Mouse (Mus musculus) hindbrain, embryonic 14.5 days (tissue): ENCODE results near the gene Mpv17l2. TPM values are rescaled to one million over a fixed set of nuclear protein-coding genes. Genes with fewer than 3 reads are reported as not detected.

Experiments used
- ATAC-seq: fragments of 200-750 bp; cut with Nextera tagmentation; 2 replicates; pipeline ENCODE4 v1.8.0; 2017; ENCODE audit warnings: moderate number of reproducible peaks, mild to moderate bottlenecking, moderate TSS enrichment, moderate library complexity; ENCODE audit not compliant: low FRiP score
- DNase-seq: peaks from one replicate; pipeline ENCODE4 v3.0.0-alpha.2; 2015; ENCODE audit warnings: low spot score
- H3K27ac ChIP-seq: fragments of 300-500 bp; sonication (generic); 2 replicates; pipeline ENCODE4 v1.5.1; 2014; ENCODE audit warnings: mild to moderate bottlenecking, moderate library complexity
- H3K27me3 ChIP-seq: fragments of 300-500 bp; sonication (generic); 2 replicates; pipeline ENCODE4 v1.6.1; 2014; ENCODE audit warnings: mild to moderate bottlenecking, low read length, mixed read lengths; ENCODE audit not compliant: control insufficient read depth, insufficient read depth
- H3K36me3 ChIP-seq: fragments of 300-500 bp; sonication (generic); replicated peaks from 2 replicates; pipeline ENCODE4 v1.6.1; 2014; ENCODE audit not compliant: control insufficient read depth, insufficient read depth
- H3K4me1 ChIP-seq: fragments of 300-500 bp; sonication (generic); replicated peaks from 2 replicates; pipeline ENCODE4 v1.6.1; 2014; ENCODE audit warnings: antibody characterized with exemption, low read length, mixed read lengths; ENCODE audit not compliant: control insufficient read depth, insufficient read depth
- H3K4me2 ChIP-seq: fragments of 300-500 bp; sonication (generic); replicated peaks from 2 replicates; pipeline ENCODE4 v1.6.1; 2014; ENCODE audit warnings: mild to moderate bottlenecking, moderate library complexity
- H3K4me3 ChIP-seq: fragments of 300-500 bp; sonication (generic); replicated peaks from 2 replicates; pipeline ENCODE4 v1.5.1; 2014; ENCODE audit warnings: mild to moderate bottlenecking, low read length
- H3K9ac ChIP-seq: fragments of 300-500 bp; sonication (generic); 2 replicates; pipeline ENCODE4 v1.6.1; 2014
- H3K9me3 ChIP-seq: fragments of 300-500 bp; sonication (generic); 2 replicates; pipeline ENCODE4 v1.6.1; 2016; ENCODE audit warnings: low read length; ENCODE audit not compliant: control insufficient read depth
- WGBS: fragments of 180-500 bp; shearing (Covaris S2); extraction: QIAGEN DNeasy Blood & Tissue Kit; methylation state at CpG from one replicate; pipeline ENCODE4 v1.1.7; 2014; 5-methylcytosine and 5-hydroxymethylcytosine counted together
- polyA plus RNA-seq: library from polyadenylated mRNA; unstranded; fragments of >200 nt; fragmentation: Nextera tagmentation; extraction: Ambion mirVana; gene quantifications from 2 replicates; pipeline ENCODE4 v1.2.1, GENCODE M21; 2014

The Mpv17l2 gene
- polyA plus RNA-seq, 1 experiment from 2014 or later, result 43.5 TPM

DNA sequence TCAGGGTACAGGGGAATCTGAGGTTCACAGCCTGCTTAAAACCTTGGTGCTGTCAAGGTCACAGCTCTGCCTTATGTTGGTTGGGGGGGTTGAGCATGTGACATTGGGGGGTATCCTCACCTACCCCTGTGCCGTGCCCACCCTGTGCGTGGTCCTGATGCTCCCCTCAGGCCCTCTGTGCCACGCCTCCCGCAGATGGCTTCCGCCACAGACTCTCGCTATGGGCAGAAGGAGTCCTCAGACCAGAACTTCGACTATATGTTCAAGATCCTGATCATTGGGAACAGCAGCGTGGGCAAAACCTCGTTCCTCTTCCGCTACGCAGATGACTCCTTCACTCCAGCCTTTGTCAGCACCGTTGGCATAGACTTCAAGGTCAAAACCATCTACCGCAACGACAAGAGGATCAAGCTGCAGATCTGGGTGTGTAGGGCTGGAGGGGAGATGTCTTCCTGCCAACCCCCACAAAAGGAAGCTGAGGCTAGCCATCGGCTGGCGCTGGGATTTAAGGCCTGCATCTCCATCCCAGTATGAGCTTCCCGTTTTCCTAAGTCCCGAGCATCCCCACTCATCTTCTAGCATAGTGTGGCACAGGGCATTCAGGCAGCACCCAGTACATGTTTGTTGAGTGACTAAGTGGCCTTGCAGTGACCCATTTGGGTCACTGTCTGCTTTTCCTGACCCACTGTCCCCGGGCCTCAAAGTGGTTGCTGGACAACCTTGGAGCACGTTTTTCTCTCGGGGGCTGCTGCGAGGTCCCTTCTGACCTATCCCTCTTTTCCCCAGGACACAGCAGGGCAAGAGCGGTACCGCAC is 4.9 kb downstream of the Mpv17l2 start:
- Histone ChIP-seq H3K4me2 (peak overlapping the region; percentile 87), H3K27ac (peak overlapping the region; percentile 92; the same call in 1 of the 2 replicates), H3K9ac (peak overlapping the region; percentile 81), H3K27me3 (no peaks in the 10 kb centered on the region), H3K9me3 (no peaks in the 10 kb centered on the region), H3K36me3 (peaks cover 29% of the 10 kb centered on the region), H3K4me1 (peaks cover 25% of the 10 kb centered on the region), H3K4me3 (peak overlapping the region; percentile 63)
- ATAC-seq (no peak), DNase-seq (no peak)
- 82% methylated on average over 24 of the region's 24 CpGs for WGBS

DNA sequence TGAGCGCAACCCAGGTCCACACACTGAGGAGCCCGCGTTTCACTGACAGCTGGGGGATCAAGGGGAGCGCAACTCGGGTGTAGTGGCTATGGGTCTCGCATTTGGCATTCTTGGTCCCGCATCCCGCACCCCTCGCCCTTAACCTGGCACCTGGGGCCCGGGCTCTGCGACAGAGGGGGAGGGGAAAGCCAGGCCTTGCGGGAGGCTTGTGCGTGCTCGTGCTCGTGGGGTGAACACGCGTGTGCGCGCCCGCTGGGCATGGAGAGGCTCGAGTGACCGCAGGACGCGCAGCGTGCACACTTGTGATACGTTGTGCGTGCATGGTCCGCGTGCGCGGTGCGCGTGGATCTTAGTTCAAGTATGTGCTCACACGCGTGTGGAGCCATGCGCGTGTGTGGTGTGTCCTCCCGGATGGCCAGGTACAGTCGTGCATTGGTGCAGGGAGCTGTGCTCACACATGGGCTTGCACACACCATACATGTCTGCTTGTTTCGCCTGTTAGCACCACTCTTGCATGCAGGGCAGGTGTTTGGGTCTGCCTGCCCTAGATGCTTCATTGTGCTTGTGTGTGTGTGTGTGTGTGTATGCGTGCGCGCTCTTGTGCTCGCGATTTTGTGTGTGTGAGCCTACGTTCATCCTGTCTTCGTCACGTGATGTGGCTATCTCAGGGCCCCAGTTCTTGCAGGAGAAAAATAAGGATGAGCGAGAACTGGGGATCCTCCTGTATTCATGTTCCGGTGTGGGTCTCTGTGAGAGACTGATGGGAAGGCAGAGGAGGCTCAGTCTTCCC is 5.7 kb downstream of the Mpv17l2 start:
- Histone ChIP-seq H3K36me3 (peaks cover 29% of the 10 kb centered on the region), H3K9me3 (no peaks in the 10 kb centered on the region), H3K9ac (peak overlapping the region; percentile 81), H3K4me3 (peak overlapping the region; percentile 63), H3K27ac (peak overlapping the region; percentile 92), H3K27me3 (no peaks in the 10 kb centered on the region), H3K4me2 (peak overlapping the region; percentile 87), H3K4me1 (peaks cover 22% of the 10 kb centered on the region)
- DNase-seq (peak; percentile 77), ATAC-seq (peak; percentile 53)
- 12% methylated on average over 50 of the region's 50 CpGs for WGBS

DNA sequence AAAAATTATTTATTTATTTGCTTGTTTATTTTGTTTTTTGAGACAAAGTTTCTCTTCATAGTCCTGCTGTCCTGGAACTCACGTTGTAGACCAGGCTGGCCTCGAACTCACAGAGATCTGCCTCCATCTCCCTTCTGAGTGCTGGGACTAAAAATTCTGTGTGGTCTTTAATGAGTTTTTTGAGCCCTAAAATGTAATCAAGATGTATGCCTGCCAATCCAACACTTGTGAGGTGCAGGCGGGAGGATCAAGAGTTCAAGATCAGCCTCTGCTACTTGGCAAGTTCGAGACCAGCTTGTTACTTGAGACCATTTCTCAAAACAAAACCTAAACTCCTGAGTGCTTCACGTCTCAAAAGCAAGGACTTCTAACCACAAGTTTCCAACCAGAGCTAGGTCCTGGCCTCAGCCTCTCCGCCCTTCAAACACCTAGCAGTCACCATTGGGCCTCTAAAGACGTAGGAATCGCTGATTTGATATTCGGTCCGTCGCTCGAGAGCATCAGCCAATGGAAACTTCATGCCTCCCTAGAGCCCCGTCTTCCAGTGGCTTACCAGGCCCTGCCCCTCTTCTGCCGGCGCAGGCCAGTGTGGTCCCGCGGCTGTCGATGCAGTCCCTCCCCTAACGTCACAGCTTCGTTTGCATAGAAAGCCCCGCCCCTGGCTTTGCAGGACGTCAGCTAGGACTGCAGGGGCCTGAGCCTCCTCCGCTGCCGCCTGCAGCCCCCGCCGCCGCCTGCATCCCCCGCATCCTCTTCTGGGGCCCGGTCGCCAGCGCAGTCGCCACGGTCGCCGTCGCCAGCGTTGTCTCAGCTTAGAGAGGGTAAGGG is 6.5 kb downstream of the Mpv17l2 start, which contains the start of gene Rab3a:
Rab3a (plus strand) TSS at position 637 of the 828 bp plus-strand sequence.
- Histone ChIP-seq H3K9ac (peak within 1 kb of the TSS; percentile 81), H3K27ac (peak within 1 kb of the TSS; percentile 92), H3K4me2 (peak within 1 kb of the TSS; percentile 87), H3K4me1 (peaks cover 14% of the 10 kb centered on the region), H3K9me3 (no peaks in the 10 kb centered on the region), H3K36me3 (peaks cover 29% of the 10 kb centered on the region), H3K4me3 (peak within 1 kb of the TSS; percentile 63), H3K27me3 (no peaks in the 10 kb centered on the region)
- DNase-seq (peak; percentile 95), ATAC-seq (peak; percentile 97)
- 7% methylated on average over 37 of the region's 37 CpGs for WGBS

DNA sequence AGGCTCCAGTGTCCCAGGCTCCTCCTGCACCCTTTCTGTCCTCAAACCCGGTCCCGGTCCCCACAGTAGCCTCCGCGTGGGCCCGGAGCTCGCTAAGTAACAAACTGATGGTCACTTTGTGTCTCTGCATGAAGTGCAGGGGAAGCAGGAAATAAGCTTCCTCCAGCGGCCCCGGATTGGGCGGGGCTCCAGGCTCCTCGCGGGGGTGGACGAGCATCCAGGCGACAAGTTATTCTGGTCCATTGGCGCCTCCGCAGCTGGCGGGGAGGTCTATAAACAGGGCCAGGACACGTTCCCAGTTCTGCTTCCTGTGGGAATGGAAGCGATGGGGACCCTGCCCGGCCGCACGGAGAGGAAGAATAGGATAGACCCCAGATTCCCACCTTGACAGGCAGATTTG is 7.6 kb downstream of the Mpv17l2 start:
- ATAC-seq, result no peak
- DNase-seq, result no peak
- Histone ChIP-seq H3K4me3 (no peak overlapping the region), H3K4me1 (peaks cover 10% of the 10 kb centered on the region), H3K9ac (no peak overlapping the region), H3K27ac (no peak overlapping the region), H3K27me3 (no peaks in the 10 kb centered on the region), H3K4me2 (no peak overlapping the region), H3K9me3 (no peaks in the 10 kb centered on the region), H3K36me3 (peaks cover 23% of the 10 kb centered on the region)
- WGBS, result 31% methylated on average over 21 of the region's 21 CpGs

DNA sequence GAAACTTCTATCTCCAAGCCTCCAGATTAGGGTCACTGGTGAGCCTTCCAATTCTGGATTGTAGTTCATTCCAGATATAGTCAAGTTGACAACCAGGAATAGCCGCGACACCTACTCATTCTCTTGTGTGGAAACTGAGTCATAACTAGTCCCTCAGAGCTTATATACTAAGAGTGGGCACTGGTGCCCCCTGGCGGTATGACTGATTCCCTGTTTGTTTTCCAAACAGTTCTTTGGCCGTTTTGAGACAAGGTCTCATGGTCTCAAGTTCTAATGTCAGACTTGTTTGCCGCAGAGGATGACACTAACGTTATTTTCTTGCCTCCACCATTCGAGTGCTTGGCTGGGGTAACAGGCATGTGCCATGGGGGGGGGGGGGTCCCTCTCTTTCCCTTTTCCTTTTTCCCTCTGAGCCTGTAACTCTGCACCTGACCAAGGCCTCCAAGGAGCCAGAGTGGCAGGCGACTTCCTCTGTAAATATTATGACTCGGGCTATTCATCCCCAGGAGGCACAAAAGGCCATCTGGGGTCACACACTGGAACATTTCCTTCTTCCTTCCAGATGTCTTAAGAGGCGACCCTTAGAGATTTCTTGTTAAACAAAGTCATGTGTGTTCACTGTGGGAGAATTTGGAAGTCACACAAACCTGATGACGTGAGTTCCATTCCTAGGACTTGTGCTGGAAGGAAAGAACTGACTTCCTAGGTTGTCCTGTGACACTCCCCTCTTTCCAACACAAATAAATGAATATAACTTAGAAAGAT is 8.6 kb downstream of the Mpv17l2 start:
- DNase-seq, result peak; percentile 81
- Histone ChIP-seq H3K4me3 (no peak overlapping the region), H3K9me3 (no peaks in the 10 kb centered on the region), H3K4me2 (no peak overlapping the region), H3K4me1 (peaks cover 10% of the 10 kb centered on the region), H3K36me3 (peaks cover 14% of the 10 kb centered on the region), H3K27ac (no peak overlapping the region), H3K27me3 (peaks cover 8% of the 10 kb centered on the region; the same call in 1 of the 2 replicates), H3K9ac (no peak overlapping the region)
- ATAC-seq, result no peak
- 43% methylated on average over 11 of the region's 11 CpGs for WGBS

DNA sequence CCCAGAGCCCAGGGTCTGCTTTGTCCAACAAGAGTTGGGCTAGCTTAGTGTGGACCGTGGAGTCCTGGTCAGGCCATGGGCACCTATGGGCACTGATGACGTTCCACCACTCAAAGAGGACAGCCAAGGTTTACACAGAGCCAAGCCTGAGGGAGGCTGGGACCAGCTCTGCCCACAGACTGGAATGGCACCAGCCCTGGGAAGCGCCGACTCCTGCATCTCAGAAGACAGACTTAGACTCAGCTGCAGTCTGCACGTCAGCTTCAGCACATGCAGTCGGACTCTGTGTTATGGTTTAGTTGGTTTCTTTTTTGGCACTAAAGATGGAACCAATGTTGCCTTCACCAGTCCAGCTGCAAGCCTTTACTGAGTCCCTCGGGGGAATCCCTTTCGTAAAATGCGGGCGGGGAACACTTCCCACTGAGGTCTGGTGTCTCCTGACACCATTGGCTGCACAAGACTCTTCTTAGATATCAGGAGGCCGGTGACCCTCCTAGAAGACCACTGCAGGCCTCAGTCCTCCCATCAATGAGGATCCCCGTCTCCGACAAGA is 10.5 kb downstream of the Mpv17l2 start:
- 85% methylated on average over 13 of the region's 13 CpGs for WGBS
- no peak overlapping the region for H3K9ac ChIP-seq
- H3K27me3 ChIP-seq, result peaks cover 24% of the 10 kb centered on the region
- no peak overlapping the region for H3K27ac ChIP-seq
- H3K36me3 ChIP-seq, result no peaks in the 10 kb centered on the region
- peaks cover 3% of the 10 kb centered on the region; the same call in 1 of the 2 replicates for H3K4me1 ChIP-seq
- no peak overlapping the region for H3K4me2 ChIP-seq
- H3K9me3 ChIP-seq, result no peaks in the 10 kb centered on the region
- no peak overlapping the region for H3K4me3 ChIP-seq
- ATAC-seq (no peak), DNase-seq (no peak)

DNA sequence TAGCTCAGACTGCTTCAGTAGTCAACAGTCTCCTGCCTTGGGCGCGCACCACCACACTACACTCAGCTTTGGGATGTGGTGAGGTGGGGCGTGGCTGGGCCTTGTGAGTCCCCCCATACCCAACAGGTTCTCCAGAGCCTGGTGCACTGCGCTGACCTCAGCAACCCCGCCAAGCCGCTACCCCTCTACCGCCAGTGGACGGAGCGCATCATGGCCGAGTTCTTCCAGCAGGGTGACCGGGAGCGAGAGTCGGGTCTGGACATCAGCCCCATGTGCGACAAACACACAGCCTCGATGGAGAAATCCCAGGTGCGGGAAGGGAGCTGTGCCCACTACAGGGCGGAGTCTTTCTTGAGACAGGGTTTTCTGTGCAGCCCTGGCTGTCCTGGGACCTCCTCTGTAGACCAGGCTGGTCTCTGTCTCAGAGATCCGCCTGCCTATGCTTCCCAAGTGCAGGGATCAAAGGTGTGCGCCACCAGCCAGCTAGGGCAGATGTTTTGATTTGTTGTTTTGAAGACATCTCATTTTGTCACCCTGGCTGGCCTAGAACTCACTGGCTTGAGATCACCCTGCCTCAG is 11.6 kb downstream of the Mpv17l2 start:
- Histone ChIP-seq H3K36me3 (no peaks in the 10 kb centered on the region), H3K4me1 (peaks cover 2% of the 10 kb centered on the region; the same call in 1 of the 2 replicates), H3K4me2 (no peak overlapping the region), H3K9ac (no peak overlapping the region), H3K27me3 (peaks cover 35% of the 10 kb centered on the region), H3K4me3 (no peak overlapping the region), H3K9me3 (no peaks in the 10 kb centered on the region), H3K27ac (no peak overlapping the region)
- 81% methylated on average over 19 of the region's 19 CpGs for WGBS
- no peak for ATAC-seq
- no peak for DNase-seq
